Mouse (Mus musculus): ENCODE results near the gene Mtmr10. TPM values are rescaled to one million over a fixed set of nuclear protein-coding genes. Genes with fewer than 3 reads are reported as not detected.
A peak's percentile ranks its signal among the peaks of the same experiment; 100 is the strongest.

The Mtmr10 gene
- polyA plus RNA-seq, 1 experiment, result 9.7 TPM

GRCm38 (mm10) chr7:64266587-64266986, 20.9 kb upstream of the Mtmr10 start:
- no peak for TF ChIP-seq POLR2A (IDR thresholded peaks at IDR 0.05; ENCODE audit: low read depth, low read length)
- no peak for TF ChIP-seq CTCF (conservative IDR thresholded peaks at IDR 0.05; ENCODE audit: insufficient read depth, insufficient read length, low read depth, low read length)
- no peak overlapping the region for H3K27ac ChIP-seq (ENCODE audit: insufficient read depth, low read depth, low read length)
- H3K4me3 ChIP-seq (ENCODE audit: insufficient read depth, low read depth, low read length), result no peak overlapping the region
- 80% methylated on average over 4 of the region's 4 CpGs for WGBS
- H3K27me3 ChIP-seq (replicated peaks; ENCODE audit: control insufficient read depth, insufficient read depth, low read length), result no peaks in the 10 kb centered on the region; the same call in 1 of the 2 replicates
- no peaks in the 10 kb centered on the region for H3K4me1 ChIP-seq (ENCODE audit: control insufficient read depth, insufficient read depth, low read length)
- DNase-seq, result no peak
- no peaks in the 10 kb centered on the region for H3K36me3 ChIP-seq (ENCODE audit: control insufficient read depth, insufficient read depth, low read length)

GRCm38 (mm10) chr7:64271926-64272325, 15.5 kb upstream of the Mtmr10 start:
- Histone ChIP-seq H3K4me1 (ENCODE audit: control insufficient read depth, insufficient read depth, low read length) (no peaks in the 10 kb centered on the region), H3K27ac (ENCODE audit: insufficient read depth, low read depth, low read length) (no peak overlapping the region), H3K27me3 (replicated peaks; ENCODE audit: control insufficient read depth, insufficient read depth, low read length) (no peaks in the 10 kb centered on the region), H3K36me3 (ENCODE audit: control insufficient read depth, insufficient read depth, low read length) (no peaks in the 10 kb centered on the region), H3K4me3 (ENCODE audit: insufficient read depth, low read depth, low read length) (no peak overlapping the region)
- DNase-seq, result no peak
- TF ChIP-seq POLR2A (IDR thresholded peaks at IDR 0.05; ENCODE audit: low read depth, low read length), result no peak
- TF ChIP-seq CTCF (conservative IDR thresholded peaks at IDR 0.05; ENCODE audit: insufficient read depth, insufficient read length, low read depth, low read length), result no peak
- WGBS, result 59% methylated on average over 4 of the region's 4 CpGs

GRCm38 (mm10) chr7:64275518-64275917, 11.9 kb upstream of the Mtmr10 start:
- no peaks in the 10 kb centered on the region for H3K4me1 ChIP-seq (ENCODE audit: control insufficient read depth, insufficient read depth, low read length)
- no peak for TF ChIP-seq POLR2A (IDR thresholded peaks at IDR 0.05; ENCODE audit: low read depth, low read length)
- TF ChIP-seq CTCF (conservative IDR thresholded peaks at IDR 0.05; ENCODE audit: insufficient read depth, insufficient read length, low read depth, low read length), result no peak
- no peaks in the 10 kb centered on the region for H3K27me3 ChIP-seq (replicated peaks; ENCODE audit: control insufficient read depth, insufficient read depth, low read length)
- H3K27ac ChIP-seq (ENCODE audit: insufficient read depth, low read depth, low read length), result no peak overlapping the region
- DNase-seq, result no peak
- H3K36me3 ChIP-seq (ENCODE audit: control insufficient read depth, insufficient read depth, low read length), result no peaks in the 10 kb centered on the region
- no peak overlapping the region for H3K4me3 ChIP-seq (ENCODE audit: insufficient read depth, low read depth, low read length)
- 78% methylated on average over 4 of the region's 4 CpGs for WGBS

- Histone ChIP-seq H3K27me3 (replicated peaks; ENCODE audit: control insufficient read depth, insufficient read depth, low read length) (no peaks in the 10 kb centered on the region), H3K36me3 (ENCODE audit: control insufficient read depth, insufficient read depth, low read length) (no peaks in the 10 kb centered on the region), H3K4me1 (ENCODE audit: control insufficient read depth, insufficient read depth, low read length) (no peaks in the 10 kb centered on the region), H3K4me3 (ENCODE audit: insufficient read depth, low read depth, low read length) (no peak overlapping the region), H3K27ac (ENCODE audit: insufficient read depth, low read depth, low read length) (no peak overlapping the region)
- no peak for TF ChIP-seq POLR2A (IDR thresholded peaks at IDR 0.05; ENCODE audit: low read depth, low read length)
- no peak for TF ChIP-seq CTCF (conservative IDR thresholded peaks at IDR 0.05; ENCODE audit: insufficient read depth, insufficient read length, low read depth, low read length)
- WGBS, result 35% methylated on average over 6 of the region's 6 CpGs
- DNase-seq, result no peak
Observed at GRCm38 (mm10) chr7:64276921-64277320, 10.5 kb upstream of the Mtmr10 start.

- no peaks in the 10 kb centered on the region for H3K27me3 ChIP-seq (replicated peaks; ENCODE audit: control insufficient read depth, insufficient read depth, low read length)
- H3K4me1 ChIP-seq (ENCODE audit: control insufficient read depth, insufficient read depth, low read length), result no peaks in the 10 kb centered on the region
- no peak overlapping the region for H3K27ac ChIP-seq (ENCODE audit: insufficient read depth, low read depth, low read length)
- no peak overlapping the region for H3K4me3 ChIP-seq (ENCODE audit: insufficient read depth, low read depth, low read length)
- WGBS, result 96% methylated on average over 1 of the region's 1 CpGs
- no peak for TF ChIP-seq CTCF (conservative IDR thresholded peaks at IDR 0.05; ENCODE audit: insufficient read depth, insufficient read length, low read depth, low read length)
- no peak for TF ChIP-seq POLR2A (IDR thresholded peaks at IDR 0.05; ENCODE audit: low read depth, low read length)
- DNase-seq, result no peak
- H3K36me3 ChIP-seq (ENCODE audit: control insufficient read depth, insufficient read depth, low read length), result no peaks in the 10 kb centered on the region
Observed at GRCm38 (mm10) chr7:64278526-64278925, 8.9 kb upstream of the Mtmr10 start.

GRCm38 (mm10) chr7:64279548-64279947, 7.9 kb upstream of the Mtmr10 start:
- WGBS, result 74% methylated on average over 3 of the region's 3 CpGs
- Histone ChIP-seq H3K27ac (ENCODE audit: insufficient read depth, low read depth, low read length) (no peak overlapping the region), H3K4me1 (ENCODE audit: control insufficient read depth, insufficient read depth, low read length) (no peaks in the 10 kb centered on the region), H3K36me3 (ENCODE audit: control insufficient read depth, insufficient read depth, low read length) (no peaks in the 10 kb centered on the region), H3K27me3 (replicated peaks; ENCODE audit: control insufficient read depth, insufficient read depth, low read length) (no peaks in the 10 kb centered on the region), H3K4me3 (ENCODE audit: insufficient read depth, low read depth, low read length) (no peak overlapping the region)
- no peak for TF ChIP-seq POLR2A (IDR thresholded peaks at IDR 0.05; ENCODE audit: low read depth, low read length)
- DNase-seq, result peak; percentile 7

GRCm38 (mm10) chr7:64286566-64286965, 887 bp upstream of the Mtmr10 start:
- H3K27me3 ChIP-seq (replicated peaks; ENCODE audit: control insufficient read depth, insufficient read depth, low read length), result no peaks in the 10 kb centered on the region
- DNase-seq, result peak; percentile 69
- peaks cover 3% of the 10 kb centered on the region; the same call in 1 of the 2 replicates for H3K4me1 ChIP-seq (ENCODE audit: control insufficient read depth, insufficient read depth, low read length)
- H3K36me3 ChIP-seq (ENCODE audit: control insufficient read depth, insufficient read depth, low read length), result no peaks in the 10 kb centered on the region
- no peak overlapping the region for H3K27ac ChIP-seq (ENCODE audit: insufficient read depth, low read depth, low read length)
- no peak for TF ChIP-seq CTCF (conservative IDR thresholded peaks at IDR 0.05; ENCODE audit: insufficient read depth, insufficient read length, low read depth, low read length)
- no peak for TF ChIP-seq POLR2A (IDR thresholded peaks at IDR 0.05; ENCODE audit: low read depth, low read length)
- H3K4me3 ChIP-seq (ENCODE audit: insufficient read depth, low read depth, low read length), result no peak overlapping the region

- H3K36me3 ChIP-seq (ENCODE audit: control insufficient read depth, insufficient read depth, low read length), result no peaks in the 10 kb centered on the region
- H3K27ac ChIP-seq (ENCODE audit: insufficient read depth, low read depth, low read length), result no peak overlapping the region
- H3K27me3 ChIP-seq (replicated peaks; ENCODE audit: control insufficient read depth, insufficient read depth, low read length), result no peaks in the 10 kb centered on the region
- 63% methylated on average over 7 of the region's 7 CpGs for WGBS
- peak; percentile 90 for DNase-seq
- TF ChIP-seq CTCF (conservative IDR thresholded peaks at IDR 0.05; ENCODE audit: insufficient read depth, insufficient read length, low read depth, low read length) (no peak), POLR2A (IDR thresholded peaks at IDR 0.05; ENCODE audit: low read depth, low read length) (no peak)
- peaks cover 3% of the 10 kb centered on the region; the same call in 1 of the 2 replicates for H3K4me1 ChIP-seq (ENCODE audit: control insufficient read depth, insufficient read depth, low read length)
- no peak overlapping the region for H3K4me3 ChIP-seq (ENCODE audit: insufficient read depth, low read depth, low read length)
Observed at GRCm38 (mm10) chr7:64289416-64289815, 2.0 kb downstream of the Mtmr10 start.
